In the genomic region with DNA sequence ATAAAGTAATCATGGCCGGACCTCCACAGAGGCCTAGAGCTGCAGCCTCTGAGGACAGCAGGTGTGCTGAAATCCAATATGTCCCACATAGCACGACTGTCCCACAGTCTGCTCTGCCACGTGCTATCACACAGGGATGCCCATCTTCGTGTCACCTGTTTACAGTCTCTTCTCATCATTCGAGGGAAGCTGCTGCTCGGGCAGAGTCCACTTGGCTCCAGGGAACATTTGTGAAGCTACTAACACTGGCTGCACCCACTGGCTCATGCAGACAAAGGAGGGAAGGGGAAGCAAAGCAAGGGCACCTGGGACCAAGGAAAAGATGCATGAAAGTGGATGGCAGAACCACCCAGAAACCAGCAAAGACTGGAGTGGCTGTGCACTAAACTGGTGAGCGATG, we compare ENCODE assay signal across 15 mouse cellular contexts.
"Had no signal": no experiment of that assay in that cellular context is flagged by ENCODE, and none has a peak within 500 bp of the region (broad histone marks: within the 10 kb centered on the region; RNA-seq: fewer than 3 reads in every experiment).

No protein-coding gene starts in this region.

- H3K4me1 ChIP-seq: liver, embryonic 12.5 days; liver, embryonic 15.5 days had no signal

- H3K27ac ChIP-seq: hindbrain, postnatal 0 days; layer of hippocampus, adult 2 months; limb, embryonic 10.5 days; liver, embryonic 12.5 days; liver, embryonic 15.5 days had no signal

- H3K4me2 ChIP-seq: limb, embryonic 13.5 days; liver, embryonic 12.5 days; liver, embryonic 15.5 days; midbrain, embryonic 11.5 days had no signal

- H3K36me3 ChIP-seq: liver, embryonic 15.5 days had no signal

- H3K9me3 ChIP-seq: limb, embryonic 10.5 days; limb, embryonic 13.5 days; liver, embryonic 12.5 days; liver, embryonic 15.5 days had no signal

- H3K4me3 ChIP-seq: layer of hippocampus, adult 2 months; limb, embryonic 10.5 days; limb, embryonic 13.5 days; liver, embryonic 12.5 days; liver, embryonic 15.5 days had no signal

- H3K27me3 ChIP-seq: limb, embryonic 13.5 days; liver, embryonic 12.5 days; liver, embryonic 15.5 days had no signal

- DNase-seq: layer of hippocampus, adult 9-11 months; lung, adult 2 months; lung, postnatal 4 days; thymus, adult 2 months; thymus, postnatal 14 days; thymus, postnatal 4 days had no signal

- H3K9ac ChIP-seq: limb, embryonic 13.5 days; liver, embryonic 12.5 days; liver, embryonic 15.5 days had no signal

- ATAC-seq: inflammation-experienced regulatory T-cells, adult 6 months; intestine, embryonic 16.5 days; liver, embryonic 12.5 days had no signal
